Mouse (Mus musculus): ENCODE results near the gene P3h2. TPM values are rescaled to one million over a fixed set of nuclear protein-coding genes. Genes with fewer than 3 reads are reported as not detected.
A peak's percentile ranks its signal among the peaks of the same experiment; 100 is the strongest.

The P3h2 gene
- polyA plus RNA-seq, 1 experiment from 2014 or later: 2.3 TPM

DNA sequence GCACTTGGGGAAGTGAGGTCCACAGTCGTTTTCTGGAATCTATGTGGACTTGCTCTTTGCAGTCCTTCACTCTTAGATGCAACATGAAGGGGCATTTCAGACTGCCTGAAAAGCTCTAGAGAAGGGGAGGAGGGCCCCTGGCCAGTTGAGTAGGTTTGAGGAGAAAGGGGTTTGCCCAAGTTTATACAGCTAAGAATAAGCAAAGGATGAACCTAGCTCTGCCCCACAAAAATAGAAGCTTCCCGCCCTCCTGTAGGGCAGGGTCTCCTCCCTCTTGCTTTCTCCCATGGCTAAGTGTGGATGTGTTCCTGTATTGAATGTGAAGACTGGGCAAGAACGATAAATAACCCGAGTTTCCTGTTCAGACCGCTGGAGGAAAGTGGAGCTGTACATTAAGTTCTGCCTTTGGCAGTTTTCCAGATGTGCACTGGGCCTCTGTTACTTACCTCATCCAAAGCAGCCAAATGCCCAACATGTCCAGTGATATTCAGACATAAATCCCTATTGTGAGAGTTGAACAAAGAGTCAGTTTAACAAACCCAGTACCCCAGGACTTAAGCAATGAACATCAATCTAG is 545 bp upstream of the P3h2 start:
- no peaks in the 10 kb centered on the region for H3K4me1 ChIP-seq (replicated peaks; ENCODE audit: control insufficient read depth, insufficient read depth)
- H3K4me2 ChIP-seq (replicated peaks; ENCODE audit: low read depth): peak overlapping the region; percentile 91
- no peaks in the 10 kb centered on the region for H3K27me3 ChIP-seq (ENCODE audit: control insufficient read depth, insufficient read depth, low read length)
- TF ChIP-seq CTCF (IDR thresholded peaks at IDR 0.05; ENCODE audit: low read depth) (peak; percentile 37; the same call in 1 of the 2 replicates), EP300 (optimal IDR thresholded peaks at IDR 0.05) (no peak)
- no peaks in the 10 kb centered on the region for H3K9me3 ChIP-seq (ENCODE audit: control insufficient read depth, low read length)
- DNase-seq (ENCODE audit: low spot score) (peak; percentile 18), ATAC-seq (ENCODE audit: low FRiP score, low TSS enrichment) (peak; percentile 28)
- H3K9ac ChIP-seq (ENCODE audit: low read length): peak overlapping the region; percentile 84
- H3K4me3 ChIP-seq (ENCODE audit: low read depth, low read length): peak overlapping the region; percentile 77
- peak overlapping the region; percentile 93 for H3K27ac ChIP-seq (replicated peaks)
- WGBS: under 1% methylated on average over 5 of the region's 5 CpGs
- H3K36me3 ChIP-seq (ENCODE audit: control insufficient read depth, insufficient read depth, low read length): no peaks in the 10 kb centered on the region

- ATAC-seq (ENCODE audit: low FRiP score, low TSS enrichment): no peak
- 32% methylated on average over 4 of the region's 4 CpGs for WGBS
Observed at GRCm38 (mm10) chr16:26104274-26104673, 1.3 kb downstream of the P3h2 start.

DNA sequence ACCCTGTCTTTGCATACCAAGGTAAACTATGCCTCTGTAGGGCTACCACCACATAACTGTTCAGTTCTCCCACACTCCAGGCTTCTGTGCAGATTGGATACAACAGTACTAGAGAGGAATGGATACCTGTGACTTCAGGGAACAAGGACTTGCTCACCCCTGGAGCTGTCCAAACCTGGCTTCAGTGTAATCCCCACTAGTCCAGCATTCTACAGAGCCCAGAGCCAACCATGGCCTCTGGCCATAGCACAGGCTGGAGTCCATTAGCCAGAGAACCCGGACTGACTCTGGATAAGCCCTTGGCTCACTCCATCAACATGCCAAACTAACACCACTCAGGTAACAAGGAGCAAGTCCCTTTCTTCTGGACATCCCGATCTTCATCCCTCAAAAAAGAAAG is 2.7 kb downstream of the P3h2 start:
- no peak overlapping the region for H3K27ac ChIP-seq (replicated peaks)

More at GRCm38 (mm10) chr16:26104274-26104673, 1.3 kb downstream of the P3h2 start:
- Histone ChIP-seq H3K4me2 (replicated peaks; ENCODE audit: low read depth) (peak overlapping the region; percentile 91), H3K4me1 (replicated peaks; ENCODE audit: control insufficient read depth, insufficient read depth) (no peaks in the 10 kb centered on the region), H3K9ac (ENCODE audit: low read length) (peak overlapping the region; percentile 84), H3K4me3 (ENCODE audit: low read depth, low read length) (peak overlapping the region; percentile 77), H3K27ac (replicated peaks) (0 out of 2 replicates have a peak overlapping the region, but pooled peaks have one; percentile 93), H3K36me3 (ENCODE audit: control insufficient read depth, insufficient read depth, low read length) (no peaks in the 10 kb centered on the region), H3K9me3 (ENCODE audit: control insufficient read depth, low read length) (no peaks in the 10 kb centered on the region), H3K27me3 (ENCODE audit: control insufficient read depth, insufficient read depth, low read length) (no peaks in the 10 kb centered on the region)
- no peak for TF ChIP-seq EP300 (optimal IDR thresholded peaks at IDR 0.05)
- no peak for TF ChIP-seq CTCF (IDR thresholded peaks at IDR 0.05; ENCODE audit: low read depth)
- DNase-seq (ENCODE audit: low spot score): no peak

GRCm38 (mm10) chr16:26100167-26100566 is 5.4 kb downstream of the P3h2 start:
- Histone ChIP-seq H3K9me3 (ENCODE audit: control insufficient read depth, low read length) (no peaks in the 10 kb centered on the region), H3K4me1 (replicated peaks; ENCODE audit: control insufficient read depth, insufficient read depth) (0 out of 2 replicates have a peak, but pooled peaks cover 2% of the 10 kb centered on the region), H3K4me2 (replicated peaks; ENCODE audit: low read depth) (no peak overlapping the region), H3K9ac (ENCODE audit: low read length) (no peak overlapping the region), H3K27ac (replicated peaks) (no peak overlapping the region), H3K4me3 (ENCODE audit: low read depth, low read length) (no peak overlapping the region), H3K27me3 (ENCODE audit: control insufficient read depth, insufficient read depth, low read length) (no peaks in the 10 kb centered on the region), H3K36me3 (ENCODE audit: control insufficient read depth, insufficient read depth, low read length) (no peaks in the 10 kb centered on the region)
- WGBS: 51% methylated on average over 4 of the region's 4 CpGs
- DNase-seq (ENCODE audit: low spot score) (no peak), ATAC-seq (ENCODE audit: low FRiP score, low TSS enrichment) (no peak)
- TF ChIP-seq EP300 (optimal IDR thresholded peaks at IDR 0.05): no peak
- no peak for TF ChIP-seq CTCF (IDR thresholded peaks at IDR 0.05; ENCODE audit: low read depth)

More for the DNA sequence above, 2.7 kb downstream of the P3h2 start:
- 74% methylated on average over 2 of the region's 2 CpGs for WGBS
- Histone ChIP-seq H3K4me3 (ENCODE audit: low read depth, low read length) (peak overlapping the region; percentile 77; the same call in 1 of the 2 replicates), H3K9me3 (ENCODE audit: control insufficient read depth, low read length) (no peaks in the 10 kb centered on the region), H3K9ac (ENCODE audit: low read length) (no peak overlapping the region), H3K27me3 (ENCODE audit: control insufficient read depth, insufficient read depth, low read length) (no peaks in the 10 kb centered on the region), H3K4me1 (replicated peaks; ENCODE audit: control insufficient read depth, insufficient read depth) (no peaks in the 10 kb centered on the region), H3K4me2 (replicated peaks; ENCODE audit: low read depth) (peak overlapping the region; percentile 91), H3K36me3 (ENCODE audit: control insufficient read depth, insufficient read depth, low read length) (no peaks in the 10 kb centered on the region)
- ATAC-seq (ENCODE audit: low FRiP score, low TSS enrichment) (no peak), DNase-seq (ENCODE audit: low spot score) (no peak)
- TF ChIP-seq EP300 (optimal IDR thresholded peaks at IDR 0.05) (no peak), CTCF (IDR thresholded peaks at IDR 0.05; ENCODE audit: low read depth) (no peak)

DNA sequence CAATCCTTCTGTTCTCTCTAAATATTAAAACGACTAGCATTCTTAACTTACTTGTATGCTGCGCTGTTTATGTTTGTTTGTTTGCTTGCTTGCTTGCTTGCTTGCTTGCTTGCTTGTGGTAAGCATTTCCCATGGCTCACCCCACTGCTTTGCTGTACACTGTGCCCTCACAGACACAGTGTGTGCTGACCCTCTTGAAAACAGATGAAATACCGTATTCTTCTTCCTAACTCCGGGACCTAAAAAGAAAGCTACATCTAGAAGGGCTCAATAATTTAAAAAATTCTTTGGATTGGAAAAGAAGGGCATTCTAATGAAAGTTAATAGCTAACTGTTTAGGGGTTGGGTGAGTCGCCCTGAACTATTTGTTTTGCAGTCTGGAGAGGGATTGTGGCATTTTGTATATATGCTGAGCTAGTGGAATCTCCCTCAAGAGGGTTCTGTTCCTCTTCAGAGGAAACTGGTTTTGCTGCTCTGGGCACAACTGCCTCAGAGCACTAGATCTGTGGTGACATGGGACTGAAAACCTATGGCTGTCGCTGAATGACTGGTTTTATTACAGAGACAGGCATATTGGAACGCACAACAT is 9.8 kb downstream of the P3h2 start:
- Histone ChIP-seq H3K36me3 (ENCODE audit: control insufficient read depth, insufficient read depth, low read length) (no peaks in the 10 kb centered on the region), H3K4me3 (ENCODE audit: low read depth, low read length) (no peak overlapping the region), H3K4me2 (replicated peaks; ENCODE audit: low read depth) (0 out of 2 replicates have a peak overlapping the region, but pooled peaks have one; percentile 11), H3K9ac (ENCODE audit: low read length) (no peak overlapping the region), H3K27me3 (ENCODE audit: control insufficient read depth, insufficient read depth, low read length) (no peaks in the 10 kb centered on the region), H3K4me1 (replicated peaks; ENCODE audit: control insufficient read depth, insufficient read depth) (0 out of 2 replicates have a peak, but pooled peaks cover 2% of the 10 kb centered on the region), H3K27ac (replicated peaks) (no peak overlapping the region), H3K9me3 (ENCODE audit: control insufficient read depth, low read length) (no peaks in the 10 kb centered on the region)
- DNase-seq (ENCODE audit: low spot score) (no peak), ATAC-seq (ENCODE audit: low FRiP score, low TSS enrichment) (no peak)
- TF ChIP-seq CTCF (IDR thresholded peaks at IDR 0.05; ENCODE audit: low read depth) (no peak), EP300 (optimal IDR thresholded peaks at IDR 0.05) (no peak)
- 50% methylated on average over 7 of the region's 7 CpGs for WGBS

GRCm38 (mm10) chr16:26093888-26094287 is 11.7 kb downstream of the P3h2 start:
- DNase-seq (ENCODE audit: low spot score) (no peak), ATAC-seq (ENCODE audit: low FRiP score, low TSS enrichment) (no peak)
- 53% methylated on average over 4 of the region's 4 CpGs for WGBS
- H3K9me3 ChIP-seq (ENCODE audit: control insufficient read depth, low read length): no peaks in the 10 kb centered on the region
- 0 out of 2 replicates have a peak, but pooled peaks cover 2% of the 10 kb centered on the region for H3K4me1 ChIP-seq (replicated peaks; ENCODE audit: control insufficient read depth, insufficient read depth)
- no peaks in the 10 kb centered on the region for H3K27me3 ChIP-seq (ENCODE audit: control insufficient read depth, insufficient read depth, low read length)
- no peak overlapping the region for H3K4me3 ChIP-seq (ENCODE audit: low read depth, low read length)
- no peak for TF ChIP-seq EP300 (optimal IDR thresholded peaks at IDR 0.05)
- TF ChIP-seq CTCF (IDR thresholded peaks at IDR 0.05; ENCODE audit: low read depth): no peak
- H3K36me3 ChIP-seq (ENCODE audit: control insufficient read depth, insufficient read depth, low read length): no peaks in the 10 kb centered on the region
- H3K4me2 ChIP-seq (replicated peaks; ENCODE audit: low read depth): no peak overlapping the region
- no peak overlapping the region for H3K9ac ChIP-seq (ENCODE audit: low read length)
- no peak overlapping the region for H3K27ac ChIP-seq (replicated peaks)
